Mouse (Mus musculus): Measurements from ENCODE around the gene Stard8.

- TF ChIP-seq GATA1 (IDR thresholded peaks at IDR 0.05; ENCODE audit: borderline replicate concordance, low read length) = no peak
- no peak for TF ChIP-seq FLI1 (IDR thresholded peaks at IDR 0.05; ENCODE audit: low read length)
Measured at GRCm38 (mm10) chrX:99045315-99045714, 42.3 kb downstream of the Stard8 start.

Data from megakaryocyte, embryonic 14.5 days (primary cell).